Mouse (Mus musculus) C2C12 (cell line): ENCODE data around the gene Cdc42ep2.

ENCODE experiments used
- CEBPB ChIP-seq: IDR thresholded peaks from one replicate; pipeline ENCODE4 v1.6.1; 2011; ENCODE audit warnings: low read depth, mild to moderate bottlenecking, control low read depth, moderate library complexity
- CTCF ChIP-seq: IDR thresholded peaks from one replicate; pipeline ENCODE4 v1.5.1; 2011; ENCODE audit not compliant: control insufficient read depth, insufficient read depth, insufficient read length
- MAX ChIP-seq: IDR thresholded peaks from one replicate; pipeline ENCODE4 v1.6.1; 2011; ENCODE audit warnings: mild to moderate bottlenecking, control low read depth
- MYOG ChIP-seq: IDR thresholded peaks from one replicate; pipeline ENCODE4 v1.6.1; 2011; ENCODE audit not compliant: control insufficient read depth, insufficient read length; ENCODE audit errors: extremely low read depth
- USF1 ChIP-seq: IDR thresholded peaks from one replicate; pipeline ENCODE4 v1.6.1; 2011; ENCODE audit warnings: low read depth, mild to moderate bottlenecking, control low read depth, moderate library complexity

DNA sequence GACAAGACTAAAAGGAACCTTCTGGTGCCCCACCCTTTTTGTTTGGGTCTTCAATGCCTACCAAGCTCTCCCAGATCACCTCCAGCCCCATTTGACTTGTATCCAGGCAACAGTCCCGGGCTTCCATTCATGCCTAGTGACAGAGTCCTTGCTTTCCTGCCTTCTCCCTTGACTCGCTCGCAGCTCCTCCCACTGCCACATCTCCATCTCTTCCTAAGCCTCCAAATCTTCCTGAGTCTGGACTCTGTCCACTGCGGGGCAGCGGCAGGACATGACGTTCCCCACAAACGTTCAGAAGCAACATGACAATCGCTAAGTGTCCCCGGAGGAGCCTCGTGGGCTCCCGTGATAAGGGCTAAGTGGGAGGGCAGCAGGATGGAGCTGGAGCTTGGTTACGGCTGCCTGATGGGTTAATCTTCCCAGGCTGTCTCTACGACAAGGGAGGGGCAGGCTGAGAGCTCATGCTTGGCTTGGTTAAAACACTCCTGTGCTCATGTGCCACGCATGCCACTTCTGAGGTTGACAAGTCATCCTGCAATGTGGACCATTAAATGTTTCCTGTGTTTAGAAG lies 13.3 kb upstream of the Cdc42ep2 start:
- no peak for TF ChIP-seq MAX
- no peak for TF ChIP-seq CTCF
- no peak for TF ChIP-seq MYOG
- TF ChIP-seq USF1 = no peak
- no peak for TF ChIP-seq CEBPB
